Mouse (Mus musculus) ovary, adult 18-20 months (tissue): ENCODE data around the gene Atp8a2.
"Not testable (repeated sequence)": the region's sequence is repeated elsewhere in the genome, so short reads cannot be mapped to it uniquely, and the experiment has no call there.

Experiments
- DNase-seq: peaks from one replicate; pipeline ENCODE4 v3.0.0; 2022; ENCODE audit warnings: low spot score, mixed read lengths

Gene Atp8a2

DNA sequence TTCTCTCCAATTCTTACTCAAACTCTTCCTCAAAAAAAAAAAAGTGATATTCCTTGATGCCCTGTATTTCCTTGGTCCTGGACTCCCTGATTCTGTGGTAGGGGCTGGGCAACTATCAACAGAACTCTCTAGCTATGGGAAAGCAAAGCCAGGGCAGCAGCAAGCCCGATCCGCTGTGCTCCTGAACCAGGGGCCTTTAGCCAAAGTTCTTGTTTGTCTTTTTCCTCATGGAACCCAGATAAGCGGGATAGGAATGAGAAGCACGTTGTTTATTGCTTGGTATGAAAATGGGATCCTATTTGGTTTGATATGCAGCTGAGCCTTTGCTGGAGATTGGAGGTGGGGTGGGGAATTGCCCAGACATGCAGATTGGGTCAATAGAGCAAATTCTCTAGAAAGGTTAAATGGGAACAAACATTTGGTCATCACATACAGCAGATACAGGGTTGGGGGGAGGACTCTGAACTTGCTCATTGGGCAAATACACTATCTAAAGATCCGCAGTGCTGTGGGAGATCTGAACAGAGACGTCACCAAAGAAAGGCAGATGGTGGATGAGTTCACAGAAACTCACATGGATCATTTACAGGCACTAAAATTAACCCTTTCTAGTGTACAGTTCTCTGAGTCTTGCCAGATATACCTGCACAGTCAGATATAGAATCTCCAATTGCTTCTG lies 353.6 kb downstream of the Atp8a2 start:
- DNase-seq: no peak

DNA sequence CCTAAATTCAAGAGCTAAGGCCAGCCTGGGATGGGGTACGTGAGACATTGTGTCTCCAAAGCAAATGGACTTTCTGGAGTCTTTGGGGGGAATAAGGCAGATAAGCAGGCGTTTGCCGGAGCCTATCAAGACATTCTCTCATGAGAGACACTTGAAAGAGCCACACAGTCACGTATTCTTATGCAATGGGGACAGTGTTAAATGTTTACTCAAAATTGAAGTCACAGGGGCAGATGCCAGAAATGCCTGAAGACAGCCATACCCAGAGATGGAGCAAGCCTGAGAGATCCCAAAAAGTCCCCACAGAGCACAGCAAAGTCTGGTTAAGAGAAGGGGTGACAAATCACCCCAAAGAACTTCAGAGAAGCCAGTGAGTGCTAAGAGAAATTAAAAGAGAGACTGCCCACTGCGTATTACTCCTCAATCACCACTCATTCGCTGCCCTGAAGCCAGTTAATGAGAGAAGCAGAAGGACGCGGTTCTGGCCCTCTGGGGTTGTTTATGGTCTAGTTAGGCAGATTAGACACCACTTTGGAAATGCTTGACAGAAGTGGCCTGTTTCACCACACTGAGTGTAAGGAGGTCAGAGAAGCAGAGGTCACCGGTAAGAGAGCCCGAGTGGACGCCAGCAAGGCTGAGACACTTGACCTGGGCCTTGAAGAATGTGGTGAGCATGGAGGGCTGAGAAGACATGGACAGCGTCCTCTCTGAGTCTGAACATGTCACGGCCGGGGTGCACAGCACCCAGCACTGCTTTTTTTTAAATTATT lies 356.8 kb downstream of the Atp8a2 start:
- no peak for DNase-seq

- not testable (repeated sequence) for DNase-seq
These were observed 358.3 kb downstream of the Atp8a2 start for GRCm38 (mm10) chr14:59838446-59839259.

DNA sequence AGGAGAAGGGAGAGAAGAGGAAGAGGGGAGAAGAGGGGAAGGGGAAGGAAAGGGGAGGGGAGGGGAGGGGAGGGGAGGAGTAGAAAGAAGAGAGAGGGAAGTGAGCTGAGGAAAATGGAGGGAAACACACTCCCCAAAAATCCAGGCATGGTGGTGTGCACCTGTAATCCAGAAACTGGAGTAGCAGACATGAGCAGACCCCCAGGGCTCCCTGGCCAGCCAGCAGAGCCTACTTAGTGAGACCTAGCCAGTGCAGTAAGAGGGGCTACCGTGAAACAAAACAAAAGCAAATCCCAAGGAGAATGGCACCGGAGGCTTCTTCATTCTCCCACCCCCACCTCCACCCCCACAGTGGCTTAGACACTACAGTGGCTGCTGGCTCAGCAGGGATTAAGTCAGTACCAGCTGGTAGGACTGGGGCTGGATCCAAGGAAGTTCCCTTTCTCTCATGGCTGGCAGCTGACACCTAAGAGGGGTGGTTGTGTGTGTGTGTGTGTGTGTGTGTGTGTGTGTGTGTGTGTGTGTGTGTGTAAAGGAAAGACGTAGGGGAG lies 359.2 kb downstream of the Atp8a2 start:
- DNase-seq: not testable (repeated sequence)

DNA sequence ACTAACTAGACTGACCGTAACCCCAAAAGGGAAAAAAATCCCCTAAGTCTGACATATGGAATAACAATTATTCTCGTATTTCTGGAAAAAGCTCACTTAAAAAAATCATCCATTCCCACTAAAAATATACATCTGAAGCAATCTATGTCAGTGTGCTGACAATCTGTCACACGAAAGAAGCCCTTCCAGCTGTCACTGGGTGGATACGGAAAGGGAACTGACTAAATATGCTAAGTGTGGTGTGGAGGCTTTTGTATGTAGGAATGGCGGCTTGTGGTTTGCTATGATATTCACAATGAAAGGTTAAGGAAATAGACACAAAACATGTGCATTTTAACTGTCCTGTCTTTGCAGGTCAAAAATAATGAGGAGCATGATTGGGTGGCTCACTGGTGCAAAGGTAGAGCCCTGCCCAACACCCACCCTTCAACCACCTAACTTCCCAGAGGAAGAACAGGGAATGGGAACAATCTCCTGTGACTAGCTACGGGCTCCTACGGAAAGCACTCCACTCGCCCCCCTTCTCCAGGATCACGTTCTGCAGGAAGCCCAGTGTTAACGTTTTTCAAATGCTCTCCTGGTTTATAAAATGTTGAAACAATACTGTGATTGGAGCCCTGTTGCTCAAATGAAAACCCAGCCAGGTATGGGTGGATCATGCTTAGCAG lies 360.0 kb downstream of the Atp8a2 start:
- DNase-seq: no peak

DNA sequence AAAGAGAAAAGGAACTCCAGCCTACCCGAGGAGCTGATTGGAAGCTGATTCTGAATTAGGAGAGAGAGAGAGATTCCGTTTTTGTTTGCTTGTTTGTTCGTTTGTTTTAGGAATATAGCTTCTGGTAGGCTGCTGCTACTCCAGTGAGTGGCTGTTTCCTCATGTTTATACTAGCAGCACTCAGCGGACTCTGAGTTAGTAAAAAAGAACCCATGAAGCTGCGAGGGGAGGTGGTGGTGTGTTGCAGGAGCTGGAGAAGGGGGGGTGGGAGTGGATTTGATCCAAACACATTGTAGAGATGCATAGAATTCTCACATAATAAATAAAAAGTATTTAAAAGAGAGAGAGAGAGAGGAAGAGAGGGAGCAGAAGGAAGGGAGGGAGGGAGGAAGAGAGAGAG lies 367.4 kb downstream of the Atp8a2 start:
- no peak for DNase-seq

GRCm38 (mm10) chr14:59827409-59827808 lies 369.6 kb downstream of the Atp8a2 start:
- no peak for DNase-seq

DNA sequence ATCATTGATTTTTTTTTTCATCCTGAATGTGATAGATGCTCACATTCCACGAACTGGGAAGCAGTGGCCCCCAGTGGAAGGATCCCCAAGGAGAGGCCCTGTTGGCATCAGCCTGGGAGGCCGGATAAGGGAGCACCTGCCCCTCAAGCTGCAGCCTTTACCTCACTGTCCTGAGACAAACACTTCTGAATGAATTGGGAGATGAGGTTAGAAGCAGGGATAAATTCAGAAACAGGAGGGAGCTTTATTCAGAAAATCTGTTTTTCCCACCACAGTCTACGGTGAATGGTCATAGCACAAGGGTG lies 376.9 kb downstream of the Atp8a2 start:
- no peak for DNase-seq

- DNase-seq: no peak
These were observed 377.5 kb downstream of the Atp8a2 start for GRCm38 (mm10) chr14:59819215-59820114.

DNA sequence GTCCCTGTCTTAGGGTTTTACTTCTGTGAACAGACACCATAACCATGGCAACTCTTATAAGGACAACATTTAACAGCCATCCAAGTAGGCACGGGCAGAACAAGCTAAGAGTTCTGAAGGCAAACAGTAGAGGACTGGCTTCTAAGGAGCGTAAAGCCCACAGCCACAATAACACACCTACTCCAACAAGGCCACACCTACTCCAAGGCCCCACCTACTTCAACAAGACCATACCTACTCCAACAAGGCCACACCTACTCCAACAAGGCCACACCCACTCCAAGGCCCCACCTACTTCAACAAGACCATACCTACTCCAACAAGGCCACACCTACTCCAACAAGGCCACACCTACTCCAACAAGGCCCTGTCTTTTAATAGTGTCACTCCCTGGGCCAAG lies 386.7 kb downstream of the Atp8a2 start:
- DNase-seq: not testable (repeated sequence)

DNA sequence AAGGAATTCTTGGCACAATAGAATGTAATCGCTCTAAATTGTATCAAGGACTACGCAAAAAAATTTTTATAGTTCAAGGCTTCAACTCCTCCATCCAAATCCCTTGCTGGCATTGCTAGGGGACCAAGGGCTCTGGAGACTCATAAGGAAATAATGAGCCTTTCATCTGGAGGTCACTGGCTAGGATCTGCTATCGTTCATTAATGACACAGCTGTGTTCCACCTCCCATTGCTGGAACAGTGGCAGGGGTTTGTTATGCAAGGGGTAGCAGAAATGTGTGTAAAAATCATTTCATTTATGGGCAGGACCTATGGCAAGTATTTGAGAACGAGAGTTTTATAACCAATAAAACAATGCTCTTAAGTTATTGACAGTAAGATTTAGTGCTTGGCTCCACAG lies 387.2 kb downstream of the Atp8a2 start:
- DNase-seq: no peak

DNA sequence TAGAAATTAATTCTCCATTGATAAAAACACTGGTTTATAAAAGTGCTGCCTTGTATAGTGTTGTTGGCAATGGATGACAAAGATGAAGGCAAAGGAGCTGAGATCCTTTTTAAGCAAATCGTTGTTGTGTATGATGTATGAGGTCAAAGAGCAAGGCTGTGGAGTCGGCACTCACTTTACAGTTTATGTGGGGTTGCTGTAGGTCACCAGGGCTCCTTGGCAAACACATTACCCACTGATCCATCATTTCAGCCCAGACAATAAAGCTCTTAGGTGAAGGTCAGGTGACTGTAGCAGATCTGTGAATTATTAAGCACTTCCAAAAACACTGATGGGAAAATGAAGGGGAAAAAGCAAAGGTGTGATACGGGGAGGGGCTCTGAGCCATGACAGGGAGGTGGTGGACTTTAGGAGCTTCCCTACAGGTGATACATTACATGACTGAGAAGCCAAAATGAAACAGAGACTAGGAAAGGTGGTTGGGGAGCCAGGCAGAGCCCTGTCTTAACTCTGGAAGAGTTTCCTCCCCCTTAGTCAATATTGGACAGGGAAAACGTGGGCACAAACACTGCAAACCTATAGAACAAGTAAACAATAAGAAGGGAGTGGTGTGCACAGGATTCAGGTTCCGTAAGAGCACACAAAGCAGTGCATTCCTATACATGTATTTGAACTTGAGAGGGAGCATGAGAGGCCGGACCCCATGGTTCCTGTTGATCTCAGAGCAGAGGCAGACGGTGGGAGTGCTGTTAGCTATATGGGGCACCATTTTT lies 389.3 kb downstream of the Atp8a2 start:
- DNase-seq: no peak

GRCm38 (mm10) chr14:59806910-59807309 lies 390.1 kb downstream of the Atp8a2 start:
- DNase-seq: no peak

GRCm38 (mm10) chr14:59806159-59806558 lies 390.8 kb downstream of the Atp8a2 start:
- no peak for DNase-seq

DNA sequence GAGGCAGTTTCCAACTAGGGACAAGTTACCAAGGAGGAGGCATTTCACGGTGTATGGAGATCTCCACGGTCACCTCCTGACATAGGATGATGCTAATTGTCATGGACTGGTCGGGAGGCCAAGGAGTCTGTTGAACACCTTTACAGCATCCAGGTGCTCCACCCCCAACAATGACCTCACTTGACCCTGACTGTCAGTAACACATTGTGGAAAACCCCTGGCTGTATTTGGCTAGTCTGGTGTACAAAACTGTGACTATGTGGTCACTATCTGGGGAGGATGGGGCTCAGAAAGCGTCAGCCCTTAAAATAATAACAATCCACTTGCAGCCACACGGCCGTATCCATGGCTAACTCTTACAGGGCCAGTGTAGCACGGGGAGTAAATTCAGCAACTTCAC lies 391.3 kb downstream of the Atp8a2 start:
- no peak for DNase-seq

DNA sequence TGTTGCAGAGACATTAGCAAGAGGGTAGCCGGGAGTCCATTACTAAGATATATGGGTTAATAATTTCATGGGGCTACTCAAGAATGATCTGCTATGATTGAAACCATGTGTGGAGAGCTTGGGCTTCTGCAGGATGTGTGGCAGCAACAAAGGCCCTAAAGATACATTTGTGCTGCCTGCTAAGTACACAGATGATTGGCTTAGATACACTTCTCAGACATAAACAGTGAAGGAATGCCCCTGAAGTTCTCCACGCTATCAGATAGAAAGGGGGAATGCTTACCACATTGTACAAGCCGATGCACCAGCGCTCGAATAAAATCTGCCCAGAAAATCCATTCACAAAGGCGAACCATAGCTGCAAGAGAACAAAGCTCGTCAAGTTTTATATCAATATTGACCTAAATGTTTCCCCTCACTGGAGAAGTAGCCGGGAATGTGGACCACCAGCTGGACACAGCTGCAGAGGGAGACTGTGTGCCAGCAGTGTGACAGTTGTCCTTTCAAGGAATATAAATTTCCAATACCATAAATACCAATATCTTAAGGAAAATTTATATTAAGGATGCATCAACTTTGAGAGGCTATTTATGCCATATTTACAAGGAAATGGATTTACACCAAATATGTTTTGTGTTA lies 394.9 kb downstream of the Atp8a2 start:
- no peak for DNase-seq

GRCm38 (mm10) chr14:59799511-59799910 lies 397.5 kb downstream of the Atp8a2 start:
- no peak for DNase-seq

GRCm38 (mm10) chr14:59793841-59794240 lies 403.1 kb downstream of the Atp8a2 start:
- DNase-seq: no peak
